Mouse (Mus musculus) stomach, postnatal 0 days (tissue): ENCODE measurements at regions not wholly inside any gene's neighbourhood (a gene's known extent, or its start where the extent isn't known, plus 50 kb on each side); places are given as distances from the start of the nearest gene placed in this dataset.

Source experiments
- CTCF ChIP-seq: IDR thresholded peaks from 2 replicates; pipeline ENCODE4 v1.5.1; 2016; ENCODE audit warnings: antibody characterized with exemption, low read depth, mild to moderate bottlenecking, moderate library complexity
- EP300 ChIP-seq: optimal IDR thresholded peaks from 2 replicates; pipeline ENCODE3; 2016; ENCODE audit warnings: antibody characterized with exemption

DNA sequence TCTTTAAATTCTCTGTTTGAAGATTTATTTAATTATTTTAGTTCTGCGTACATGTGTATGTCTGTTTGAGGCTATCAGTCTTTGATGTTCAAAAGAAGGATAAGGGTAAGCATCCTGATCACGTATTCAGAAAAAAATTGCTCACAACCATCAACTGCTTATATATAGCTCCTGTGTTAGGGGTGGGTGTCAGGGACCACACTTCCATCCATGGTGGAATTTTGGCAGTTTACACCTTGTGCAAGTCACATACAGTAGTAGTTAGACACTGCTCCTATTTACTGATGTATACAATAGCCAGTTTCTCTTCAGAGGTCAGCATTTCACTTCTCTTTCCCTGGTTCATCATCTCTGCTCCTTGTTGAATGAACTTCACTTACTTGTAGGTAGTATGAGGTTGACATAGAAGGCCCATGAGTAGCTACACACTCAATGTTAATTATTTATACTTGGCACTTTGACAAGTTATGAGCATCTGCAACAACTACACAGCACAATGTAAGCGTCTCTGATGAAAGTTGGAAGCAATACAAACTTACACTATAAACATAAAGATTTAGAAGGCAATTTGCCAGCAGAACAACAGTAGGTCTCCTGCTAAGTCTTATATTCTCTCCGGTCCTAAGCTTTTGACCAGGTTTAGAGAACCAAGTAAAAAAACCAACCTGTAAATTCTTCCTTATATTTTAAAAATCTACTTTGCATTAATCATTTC, 891.7 kb downstream of the Trim52 start:
- no peak for TF ChIP-seq CTCF
- TF ChIP-seq EP300: no peak
